Mouse (Mus musculus) bone marrow macrophage, adult 2 months (primary cell): ENCODE measurements around the gene Gas6. TPM values are rescaled to one million over a fixed set of nuclear protein-coding genes. Genes with fewer than 3 reads are reported as not detected.

Source experiments
- H3K27ac ChIP-seq: 2 replicates; pipeline ENCODE4 v1.5.1; 2012; ENCODE audit warnings: low read depth, low read length; ENCODE audit not compliant: insufficient read depth
- H3K4me1 ChIP-seq: 2 replicates; pipeline ENCODE4 v1.6.1; 2012; ENCODE audit warnings: low read length; ENCODE audit not compliant: control insufficient read depth, insufficient read depth
- H3K4me3 ChIP-seq: 2 replicates; pipeline ENCODE4 v1.5.1; 2012; ENCODE audit warnings: mild to moderate bottlenecking, low read length, moderate library complexity; ENCODE audit not compliant: insufficient read depth
- CTCF ChIP-seq: IDR thresholded peaks from 2 replicates; pipeline ENCODE4 v1.5.1; 2012; ENCODE audit warnings: low read depth, mild to moderate bottlenecking, low read length, moderate library complexity
- POLR2A ChIP-seq: IDR thresholded peaks from 2 replicates; pipeline ENCODE4 v1.6.1; 2012; ENCODE audit warnings: mild to moderate bottlenecking, low read depth, low read length, borderline replicate concordance
- polyA plus RNA-seq: library from polyadenylated mRNA; stranded (reverse); fragments of >200 nt; gene quantifications from 2 replicates; pipeline ENCODE4 v1.2.4, GENCODE M21; 2012; ENCODE audit not compliant: missing spikeins, insufficient read depth, insufficient read length

Gene Gas6
- polyA plus RNA-seq, 1 experiment: 319 TPM

DNA sequence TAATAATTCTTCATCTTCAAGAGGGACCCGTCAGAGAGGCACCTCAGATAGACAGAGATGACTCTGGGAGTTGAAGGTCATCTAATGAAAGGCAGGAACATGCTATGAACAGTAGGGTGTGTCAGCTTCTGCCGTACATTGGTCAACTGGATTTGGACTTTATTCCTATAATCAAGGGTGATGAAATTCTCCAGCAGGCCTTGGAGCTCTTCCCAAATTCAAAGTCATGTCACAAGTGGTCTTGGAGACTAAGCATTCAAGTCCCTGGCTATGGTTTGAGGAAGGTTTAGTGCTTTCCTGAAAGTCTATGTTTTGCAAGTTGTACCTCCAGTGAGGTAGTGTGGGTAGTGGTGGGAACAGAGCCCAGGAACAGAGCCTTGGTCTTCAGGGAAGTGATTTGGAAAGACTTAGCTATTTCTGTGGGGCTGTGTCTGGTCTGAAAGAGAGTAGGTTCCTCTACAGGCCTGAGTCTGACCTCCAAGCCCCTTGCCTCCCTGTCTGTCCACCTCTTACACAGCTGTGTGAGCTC, 75.1 kb downstream of the Gas6 start:
- Histone ChIP-seq H3K4me1 (no peaks in the 10 kb centered on the region), H3K4me3 (no peak overlapping the region), H3K27ac (no peak overlapping the region)
- TF ChIP-seq CTCF (no peak), POLR2A (no peak)

DNA sequence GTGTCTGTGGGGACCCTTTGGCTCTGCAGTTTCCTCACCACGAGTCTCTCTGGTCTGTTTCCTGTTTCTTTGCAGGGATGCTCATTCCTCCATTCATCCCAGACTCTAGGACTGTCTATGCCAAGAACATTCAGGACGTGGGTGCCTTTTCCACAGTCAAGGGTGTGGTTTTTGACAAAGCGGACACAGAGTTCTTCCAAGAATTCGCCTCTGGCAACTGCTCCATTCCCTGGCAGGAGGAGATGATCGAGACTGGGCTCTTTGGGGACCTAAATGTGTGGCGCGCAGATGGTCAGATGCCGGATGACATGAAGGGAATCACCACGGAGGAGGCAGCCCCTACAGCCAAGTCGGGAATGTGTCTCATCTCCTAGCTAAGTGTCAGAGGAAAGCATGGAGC, 78.4 kb downstream of the Gas6 start:
- TF ChIP-seq POLR2A (no peak), CTCF (no peak)
- H3K4me1 ChIP-seq: no peaks in the 10 kb centered on the region
- no peak overlapping the region for H3K27ac ChIP-seq
- H3K4me3 ChIP-seq: no peak overlapping the region

Other genes starting within 250 kb of the Gas6 start
- not detected in 2 replicates for gene Adprhl1, start 240.3 kb downstream of the Gas6 start, polyA plus RNA-seq
- gene Dcun1d2, start 206.4 kb downstream of the Gas6 start, polyA plus RNA-seq: 15.4 and 16.2 TPM in 2 replicates
- gene Tmco3, start 206.3 kb downstream of the Gas6 start, polyA plus RNA-seq: 36.8 and 41.8 TPM in 2 replicates
- 50.0 and 52.0 TPM in 2 replicates for gene Tfdp1, start 155.7 kb downstream of the Gas6 start, polyA plus RNA-seq
- gene Atp4b, start 97.7 kb downstream of the Gas6 start, polyA plus RNA-seq: not detected in 2 replicates
- gene Grk1, start 89.4 kb downstream of the Gas6 start, polyA plus RNA-seq: not detected in 2 replicates
- not detected in 2 replicates for gene Tmem255b, start 59.3 kb downstream of the Gas6 start, polyA plus RNA-seq
- not detected in 2 replicates for gene 1700029H14Rik, start 68.0 kb upstream of the Gas6 start, polyA plus RNA-seq
- 69.3 and 83.2 TPM in 2 replicates for gene Rasa3, start 183.1 kb upstream of the Gas6 start, polyA plus RNA-seq
- gene Cfap97d2, start 211.4 kb upstream of the Gas6 start, polyA plus RNA-seq: 0.84 TPM in 1 of 2 replicates, not detected in the other